Mouse (Mus musculus): ENCODE measurements at regions not wholly inside any gene's neighbourhood (a gene's known extent, or its start where the extent isn't known, plus 50 kb on each side); places are given as distances from the start of the nearest gene placed in this dataset.

GRCm38 (mm10) chr16:63278259-63278697 is 424.2 kb downstream of the Pros1 start:
- Histone ChIP-seq H3K27ac (no peak overlapping the region), H3K4me3 (no peak overlapping the region)
- no peak for TF ChIP-seq CTCF (conservative IDR thresholded peaks at IDR 0.05)
- no peak for DNase-seq (ENCODE audit: low spot score in 2 of 2)

- DNase-seq (ENCODE audit: low spot score in 2 of 2): no peak
- Histone ChIP-seq H3K4me3 (no peak overlapping the region), H3K27ac (no peak overlapping the region)
- TF ChIP-seq CTCF (conservative IDR thresholded peaks at IDR 0.05): no peak
Measured at GRCm38 (mm10) chr16:63287655-63288054, 433.5 kb downstream of the Pros1 start.

GRCm38 (mm10) chr16:63311676-63312075 is 457.6 kb downstream of the Pros1 start:
- Histone ChIP-seq H3K4me3 (no peak overlapping the region), H3K27ac (no peak overlapping the region)
- TF ChIP-seq CTCF (conservative IDR thresholded peaks at IDR 0.05): no peak
- no peak for DNase-seq (ENCODE audit: low spot score in 2 of 2)

GRCm38 (mm10) chr16:63313544-63313943 is 459.4 kb downstream of the Pros1 start:
- H3K27ac ChIP-seq: no peak overlapping the region
- DNase-seq (ENCODE audit: low spot score in 2 of 2): no peak
- no peak for TF ChIP-seq CTCF (conservative IDR thresholded peaks at IDR 0.05)

GRCm38 (mm10) chr16:63319602-63320001 is 465.5 kb downstream of the Pros1 start:
- DNase-seq (ENCODE audit: low spot score in 2 of 2): no peak
- H3K27ac ChIP-seq: no peak overlapping the region
- no peak for TF ChIP-seq CTCF (conservative IDR thresholded peaks at IDR 0.05)

More at GRCm38 (mm10) chr16:63313544-63313943, 459.4 kb downstream of the Pros1 start:
- H3K4me3 ChIP-seq: no peak overlapping the region

GRCm38 (mm10) chr16:63351511-63352125 is 497.5 kb downstream of the Pros1 start:
- no peak overlapping the region for H3K27ac ChIP-seq
- no peak for TF ChIP-seq CTCF (conservative IDR thresholded peaks at IDR 0.05)
- H3K4me3 ChIP-seq: no peak overlapping the region

More at GRCm38 (mm10) chr16:63319602-63320001, 465.5 kb downstream of the Pros1 start:
- H3K4me3 ChIP-seq: no peak overlapping the region

GRCm38 (mm10) chr16:63369868-63370267 is 494.1 kb downstream of the Epha3 start:
- TF ChIP-seq CTCF (conservative IDR thresholded peaks at IDR 0.05): no peak
- Histone ChIP-seq H3K4me3 (no peak overlapping the region), H3K27ac (no peak overlapping the region)
- DNase-seq (ENCODE audit: low spot score in 2 of 2): no peak

More at GRCm38 (mm10) chr16:63351511-63352125, 497.5 kb downstream of the Pros1 start:
- DNase-seq (ENCODE audit: low spot score in 2 of 2): no peak

GRCm38 (mm10) chr16:63371275-63371674 is 492.7 kb downstream of the Epha3 start:
- DNase-seq (ENCODE audit: low spot score in 2 of 2): no peak
- H3K4me3 ChIP-seq: no peak overlapping the region
- TF ChIP-seq CTCF (conservative IDR thresholded peaks at IDR 0.05): no peak
- H3K27ac ChIP-seq: no peak overlapping the region

- Histone ChIP-seq H3K27ac (no peak overlapping the region), H3K4me3 (no peak overlapping the region)
- TF ChIP-seq CTCF (conservative IDR thresholded peaks at IDR 0.05): no peak
- no peak for DNase-seq (ENCODE audit: low spot score in 2 of 2)
Measured at GRCm38 (mm10) chr16:63404976-63405375, 459.0 kb downstream of the Epha3 start.

- Histone ChIP-seq H3K4me3 (no peak overlapping the region), H3K27ac (no peak overlapping the region)
- DNase-seq (ENCODE audit: low spot score in 2 of 2): no peak
- no peak for TF ChIP-seq CTCF (conservative IDR thresholded peaks at IDR 0.05)
Measured at GRCm38 (mm10) chr16:63412656-63413055, 451.3 kb downstream of the Epha3 start.

- TF ChIP-seq CTCF (conservative IDR thresholded peaks at IDR 0.05): no peak
- Histone ChIP-seq H3K27ac (no peak overlapping the region), H3K4me3 (no peak overlapping the region)
- DNase-seq (ENCODE audit: low spot score in 2 of 2): no peak
Measured at GRCm38 (mm10) chr16:63452301-63452700, 411.7 kb downstream of the Epha3 start.

- DNase-seq (ENCODE audit: low spot score in 2 of 2): peak in 1 of 2 experiments; percentile 3
- Histone ChIP-seq H3K4me3 (no peak overlapping the region), H3K27ac (no peak overlapping the region)
- no peak for TF ChIP-seq CTCF (conservative IDR thresholded peaks at IDR 0.05)
Measured at GRCm38 (mm10) chr16:63466615-63467014, 397.4 kb downstream of the Epha3 start.

- Histone ChIP-seq H3K4me3 (no peak overlapping the region), H3K27ac (no peak overlapping the region)
- TF ChIP-seq CTCF (conservative IDR thresholded peaks at IDR 0.05): no peak
- no peak for DNase-seq (ENCODE audit: low spot score in 2 of 2)
Measured at GRCm38 (mm10) chr16:63468851-63469250, 395.1 kb downstream of the Epha3 start.

Measured in layer of hippocampus, adult 2 months (tissue).